Mouse (Mus musculus): ENCODE results near the gene Krtap19-1.

The Krtap19-1 gene

GRCm38 (mm10) chr16:88869311-88869710 is at the start of gene Krtap19-1:
Gene Krtap19-1 (minus strand): TSS chr16:88869411.
- Histone ChIP-seq H3K36me3 (ENCODE audit: insufficient read depth, low read length) (no peaks in the 10 kb centered on the region), H3K4me3 (replicated peaks; ENCODE audit: low read length) (no peak within 1 kb of the TSS), H3K27me3 (ENCODE audit: insufficient read depth, low read length) (no peaks in the 10 kb centered on the region), H3K9me3 (ENCODE audit: low read length) (no peaks in the 10 kb centered on the region), H3K4me1 (replicated peaks; ENCODE audit: low read depth, low read length) (no peaks in the 10 kb centered on the region)
- TF ChIP-seq CTCF (conservative IDR thresholded peaks at IDR 0.05; ENCODE audit: low read length), result no peak
- no peak for TF ChIP-seq POU5F1 (IDR thresholded peaks at IDR 0.05; ENCODE audit: borderline replicate concordance, low read length)
- no peak for TF ChIP-seq NANOG (IDR thresholded peaks at IDR 0.05; ENCODE audit: borderline replicate concordance, low read length)

GRCm38 (mm10) chr16:88896357-88896756 is 27.1 kb upstream of the Krtap19-1 start, which contains the start of gene Krtap19-5:
Gene Krtap19-5 (minus strand): TSS chr16:88896457.
- no peak for TF ChIP-seq NANOG (IDR thresholded peaks at IDR 0.05; ENCODE audit: borderline replicate concordance, low read length)
- TF ChIP-seq POU5F1 (IDR thresholded peaks at IDR 0.05; ENCODE audit: borderline replicate concordance, low read length), result no peak
- TF ChIP-seq CTCF (conservative IDR thresholded peaks at IDR 0.05; ENCODE audit: low read length), result no peak

GRCm38 (mm10) chr16:88886870-88887269 is 17.7 kb upstream of the Krtap19-1 start:
- no peak for TF ChIP-seq NANOG (IDR thresholded peaks at IDR 0.05; ENCODE audit: borderline replicate concordance, low read length)
- TF ChIP-seq CTCF (conservative IDR thresholded peaks at IDR 0.05; ENCODE audit: low read length), result no peak
- TF ChIP-seq POU5F1 (IDR thresholded peaks at IDR 0.05; ENCODE audit: borderline replicate concordance, low read length), result no peak
- Histone ChIP-seq H3K4me3 (replicated peaks; ENCODE audit: low read length) (no peak overlapping the region), H3K36me3 (ENCODE audit: insufficient read depth, low read length) (no peaks in the 10 kb centered on the region), H3K4me1 (replicated peaks; ENCODE audit: low read depth, low read length) (no peaks in the 10 kb centered on the region), H3K27me3 (ENCODE audit: insufficient read depth, low read length) (no peaks in the 10 kb centered on the region), H3K9me3 (ENCODE audit: low read length) (peaks cover 24% of the 10 kb centered on the region)

More at GRCm38 (mm10) chr16:88896357-88896756, 27.1 kb upstream of the Krtap19-1 start, which contains the start of gene Krtap19-5:
- Histone ChIP-seq H3K27me3 (ENCODE audit: insufficient read depth, low read length) (no peaks in the 10 kb centered on the region), H3K4me1 (replicated peaks; ENCODE audit: low read depth, low read length) (no peaks in the 10 kb centered on the region), H3K36me3 (ENCODE audit: insufficient read depth, low read length) (no peaks in the 10 kb centered on the region), H3K4me3 (replicated peaks; ENCODE audit: low read length) (no peak within 1 kb of the TSS), H3K9me3 (ENCODE audit: low read length) (no peaks in the 10 kb centered on the region)

GRCm38 (mm10) chr16:88884989-88885388 is 15.8 kb upstream of the Krtap19-1 start, which contains the start of gene Krtap19-4:
Gene Krtap19-4 (minus strand): TSS chr16:88885089.
- Histone ChIP-seq H3K36me3 (ENCODE audit: insufficient read depth, low read length) (no peaks in the 10 kb centered on the region), H3K27me3 (ENCODE audit: insufficient read depth, low read length) (no peaks in the 10 kb centered on the region), H3K9me3 (ENCODE audit: low read length) (peaks cover 23% of the 10 kb centered on the region), H3K4me1 (replicated peaks; ENCODE audit: low read depth, low read length) (no peaks in the 10 kb centered on the region), H3K4me3 (replicated peaks; ENCODE audit: low read length) (no peak within 1 kb of the TSS)
- TF ChIP-seq POU5F1 (IDR thresholded peaks at IDR 0.05; ENCODE audit: borderline replicate concordance, low read length) (no peak), CTCF (conservative IDR thresholded peaks at IDR 0.05; ENCODE audit: low read length) (no peak), NANOG (IDR thresholded peaks at IDR 0.05; ENCODE audit: borderline replicate concordance, low read length) (no peak)

GRCm38 (mm10) chr16:88877938-88878337 is 8.7 kb upstream of the Krtap19-1 start, which contains the start of gene Krtap19-3:
Gene Krtap19-3 (minus strand): TSS chr16:88878038.
- no peak for TF ChIP-seq NANOG (IDR thresholded peaks at IDR 0.05; ENCODE audit: borderline replicate concordance, low read length)
- no peak for TF ChIP-seq POU5F1 (IDR thresholded peaks at IDR 0.05; ENCODE audit: borderline replicate concordance, low read length)
- TF ChIP-seq CTCF (conservative IDR thresholded peaks at IDR 0.05; ENCODE audit: low read length), result no peak
- no peaks in the 10 kb centered on the region for H3K9me3 ChIP-seq (ENCODE audit: low read length)

GRCm38 (mm10) chr16:88874169-88874568 is 5.0 kb upstream of the Krtap19-1 start, which contains the start of gene Krtap19-2:
Gene Krtap19-2 (minus strand): TSS chr16:88874269.
- H3K27me3 ChIP-seq (ENCODE audit: insufficient read depth, low read length), result no peaks in the 10 kb centered on the region
- no peaks in the 10 kb centered on the region for H3K9me3 ChIP-seq (ENCODE audit: low read length)
- H3K4me1 ChIP-seq (replicated peaks; ENCODE audit: low read depth, low read length), result no peaks in the 10 kb centered on the region
- H3K4me3 ChIP-seq (replicated peaks; ENCODE audit: low read length), result no peak within 1 kb of the TSS
- no peaks in the 10 kb centered on the region for H3K36me3 ChIP-seq (ENCODE audit: insufficient read depth, low read length)
- TF ChIP-seq POU5F1 (IDR thresholded peaks at IDR 0.05; ENCODE audit: borderline replicate concordance, low read length) (no peak), CTCF (conservative IDR thresholded peaks at IDR 0.05; ENCODE audit: low read length) (no peak), NANOG (IDR thresholded peaks at IDR 0.05; ENCODE audit: borderline replicate concordance, low read length) (no peak)

More at GRCm38 (mm10) chr16:88877938-88878337, 8.7 kb upstream of the Krtap19-1 start, which contains the start of gene Krtap19-3:
- H3K27me3 ChIP-seq (ENCODE audit: insufficient read depth, low read length), result no peaks in the 10 kb centered on the region
- H3K4me3 ChIP-seq (replicated peaks; ENCODE audit: low read length), result no peak within 1 kb of the TSS
- no peaks in the 10 kb centered on the region for H3K4me1 ChIP-seq (replicated peaks; ENCODE audit: low read depth, low read length)
- H3K36me3 ChIP-seq (ENCODE audit: insufficient read depth, low read length), result no peaks in the 10 kb centered on the region

GRCm38 (mm10) chr16:88864887-88865407 is 4.3 kb downstream of the Krtap19-1 start:
- H3K36me3 ChIP-seq (ENCODE audit: insufficient read depth, low read length), result no peaks in the 10 kb centered on the region
- TF ChIP-seq POU5F1 (IDR thresholded peaks at IDR 0.05; ENCODE audit: borderline replicate concordance, low read length), result no peak
- no peak for TF ChIP-seq NANOG (IDR thresholded peaks at IDR 0.05; ENCODE audit: borderline replicate concordance, low read length)
- no peak for TF ChIP-seq CTCF (conservative IDR thresholded peaks at IDR 0.05; ENCODE audit: low read length)
- no peak overlapping the region for H3K4me3 ChIP-seq (replicated peaks; ENCODE audit: low read length)
- no peaks in the 10 kb centered on the region for H3K9me3 ChIP-seq (ENCODE audit: low read length)
- H3K4me1 ChIP-seq (replicated peaks; ENCODE audit: low read depth, low read length), result no peaks in the 10 kb centered on the region
- no peaks in the 10 kb centered on the region for H3K27me3 ChIP-seq (ENCODE audit: insufficient read depth, low read length)

GRCm38 (mm10) chr16:88851450-88851849 is 17.8 kb downstream of the Krtap19-1 start:
- Histone ChIP-seq H3K9me3 (ENCODE audit: low read length) (no peaks in the 10 kb centered on the region), H3K36me3 (ENCODE audit: insufficient read depth, low read length) (no peaks in the 10 kb centered on the region), H3K4me3 (replicated peaks; ENCODE audit: low read length) (no peak overlapping the region), H3K4me1 (replicated peaks; ENCODE audit: low read depth, low read length) (no peaks in the 10 kb centered on the region), H3K27me3 (ENCODE audit: insufficient read depth, low read length) (no peaks in the 10 kb centered on the region)
- peak; percentile 95 for TF ChIP-seq CTCF (conservative IDR thresholded peaks at IDR 0.05; ENCODE audit: low read length)
- TF ChIP-seq NANOG (IDR thresholded peaks at IDR 0.05; ENCODE audit: borderline replicate concordance, low read length), result no peak
- no peak for TF ChIP-seq POU5F1 (IDR thresholded peaks at IDR 0.05; ENCODE audit: borderline replicate concordance, low read length)
